Mouse (Mus musculus) heart, embryonic 16.5 days (tissue): ENCODE data around the gene Pik3c2g. TPM values are rescaled to one million over a fixed set of nuclear protein-coding genes. Genes with fewer than 3 reads are reported as not detected.

Source experiments
- ATAC-seq: fragments of 200-750 bp; cut with Nextera tagmentation; replicated peaks from 2 replicates; pipeline ENCODE4 v1.8.0; 2017; ENCODE audit warnings: moderate number of reproducible peaks; ENCODE audit not compliant: insufficient read depth, low FRiP score; ENCODE audit errors: extremely low read depth
- H3K27ac ChIP-seq: fragments of 300-500 bp; sonication (generic); 2 replicates; pipeline ENCODE4 v1.5.1; 2014; ENCODE audit warnings: mild to moderate bottlenecking, low read length, control low read depth, moderate library complexity
- H3K27me3 ChIP-seq: fragments of 300-500 bp; sonication (generic); 2 replicates; pipeline ENCODE4 v1.6.1; 2014; ENCODE audit warnings: low read length, mixed read lengths; ENCODE audit not compliant: control insufficient read depth, insufficient read depth
- H3K36me3 ChIP-seq: fragments of 300-500 bp; sonication (generic); 2 replicates; pipeline ENCODE4 v1.6.1; 2014; ENCODE audit not compliant: control insufficient read depth, insufficient read depth
- H3K4me1 ChIP-seq: fragments of 300-500 bp; sonication (generic); 2 replicates; pipeline ENCODE4 v1.6.1; 2014; ENCODE audit warnings: low read length, mixed read lengths; ENCODE audit not compliant: control insufficient read depth, insufficient read depth
- H3K4me2 ChIP-seq: fragments of 300-500 bp; sonication (generic); 2 replicates; pipeline ENCODE4 v1.6.1; 2014; ENCODE audit warnings: low read depth, mild to moderate bottlenecking, control low read depth, low read length
- H3K4me3 ChIP-seq: fragments of 300-500 bp; sonication (generic); 2 replicates; pipeline ENCODE4 v1.5.1; 2014; ENCODE audit warnings: mild to moderate bottlenecking, control low read depth, low read length
- H3K9ac ChIP-seq: fragments of 300-500 bp; sonication (generic); 2 replicates; pipeline ENCODE4 v1.6.1; 2014; ENCODE audit warnings: low read length, control low read depth
- H3K9me3 ChIP-seq: fragments of 300-500 bp; sonication (generic); replicated peaks from 2 replicates; pipeline ENCODE4 v1.6.1; 2016; ENCODE audit warnings: low read length; ENCODE audit not compliant: control insufficient read depth
- WGBS: fragments of 180-500 bp; shearing (Covaris S2); extraction: QIAGEN DNeasy Blood & Tissue Kit; methylation state at CpG from one replicate; pipeline ENCODE4 v1.1.7; 2014; 5-methylcytosine and 5-hydroxymethylcytosine counted together
- polyA plus RNA-seq: library from polyadenylated mRNA; unstranded; fragments of >200 nt; fragmentation: Nextera tagmentation; extraction: Ambion mirVana; gene quantifications from 2 replicates; pipeline ENCODE4 v1.2.1, GENCODE M21; 2015

Pik3c2g gene
- polyA plus RNA-seq, 1 experiment from 2014 or later, result not detected

DNA sequence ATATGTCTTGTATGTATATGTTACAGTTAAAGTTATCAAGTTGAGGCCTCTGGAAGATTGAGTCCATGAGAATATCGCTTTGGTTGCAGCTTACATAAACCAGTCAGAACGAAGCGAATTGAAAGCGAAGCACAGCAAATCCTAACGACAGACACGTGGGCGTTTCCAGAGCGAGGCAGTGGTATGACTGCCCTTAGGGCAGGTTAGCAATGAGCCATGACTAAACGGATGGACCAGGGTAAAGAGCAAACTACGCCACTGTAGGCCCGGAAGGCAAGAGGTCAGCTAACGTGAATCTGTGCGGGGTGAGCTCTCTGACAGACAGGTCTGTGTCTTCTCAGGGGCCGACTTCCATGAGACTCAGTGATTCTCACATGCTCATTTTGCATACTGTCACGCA is 1.4 kb downstream of the Pik3c2g start:
- no peak for ATAC-seq
- Histone ChIP-seq H3K4me2 (no peak overlapping the region), H3K27me3 (no peaks in the 10 kb centered on the region), H3K27ac (no peak overlapping the region), H3K4me1 (no peaks in the 10 kb centered on the region), H3K9me3 (no peaks in the 10 kb centered on the region), H3K36me3 (no peaks in the 10 kb centered on the region), H3K4me3 (no peak overlapping the region), H3K9ac (no peak overlapping the region)
- WGBS, result 79% methylated on average over 15 of the region's 15 CpGs

DNA sequence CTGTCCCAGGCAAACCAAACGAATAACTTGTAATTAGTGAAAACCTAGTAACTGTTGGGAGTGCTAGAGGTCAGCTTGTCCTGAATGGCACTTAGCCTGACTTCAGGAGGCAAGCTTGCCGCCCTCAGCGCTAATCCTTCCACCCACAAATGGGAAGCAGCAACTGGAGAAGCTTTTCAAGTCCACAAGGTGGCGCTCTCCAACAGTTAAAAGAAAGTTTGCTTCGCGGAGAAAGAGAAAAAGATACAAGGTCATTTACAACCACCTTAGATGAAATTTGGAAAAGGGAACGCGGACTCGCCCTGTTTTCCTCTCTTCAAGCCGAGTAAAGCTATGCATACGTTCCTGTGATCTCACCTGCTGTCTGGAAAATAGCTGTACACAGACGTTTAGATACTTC is 2.3 kb downstream of the Pik3c2g start:
- 11% methylated on average over 12 of the region's 12 CpGs for WGBS
- no peak for ATAC-seq
- no peak overlapping the region for H3K4me3 ChIP-seq
- H3K9me3 ChIP-seq, result no peaks in the 10 kb centered on the region
- no peaks in the 10 kb centered on the region for H3K27me3 ChIP-seq
- H3K9ac ChIP-seq, result no peak overlapping the region
- H3K4me1 ChIP-seq, result no peaks in the 10 kb centered on the region
- no peak overlapping the region for H3K27ac ChIP-seq
- no peaks in the 10 kb centered on the region for H3K36me3 ChIP-seq
- H3K4me2 ChIP-seq, result peak overlapping the region; percentile 26; the same call in 1 of the 2 replicates

DNA sequence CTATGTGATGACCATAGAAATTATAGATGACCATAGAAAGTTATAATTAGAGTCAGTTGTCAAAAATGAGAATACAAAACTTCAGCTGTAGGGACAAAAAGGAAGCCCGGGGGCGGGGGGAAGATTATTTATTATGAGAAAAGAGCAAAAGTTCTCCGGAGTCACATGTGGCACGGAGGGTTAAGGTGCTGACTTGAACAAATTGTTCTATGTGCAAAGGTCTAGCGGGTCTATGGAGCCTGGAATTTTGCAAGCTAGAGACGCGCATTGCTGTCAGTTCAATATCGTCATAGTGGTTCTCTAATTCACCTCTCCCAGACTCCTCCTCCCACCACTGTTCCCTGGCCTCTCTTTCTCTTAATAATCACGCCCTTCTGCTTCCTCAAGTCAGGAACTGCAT is 2.8 kb downstream of the Pik3c2g start:
- 70% methylated on average over 9 of the region's 9 CpGs for WGBS
- no peaks in the 10 kb centered on the region for H3K27me3 ChIP-seq
- H3K4me3 ChIP-seq, result no peak overlapping the region
- no peak for ATAC-seq
- no peaks in the 10 kb centered on the region for H3K4me1 ChIP-seq
- H3K27ac ChIP-seq, result no peak overlapping the region
- H3K9ac ChIP-seq, result no peak overlapping the region
- H3K36me3 ChIP-seq, result no peaks in the 10 kb centered on the region
- H3K4me2 ChIP-seq, result no peak overlapping the region
- H3K9me3 ChIP-seq, result no peaks in the 10 kb centered on the region

- 35% methylated on average over 3 of the region's 3 CpGs for WGBS
- Histone ChIP-seq H3K4me3 (no peak overlapping the region), H3K9me3 (no peaks in the 10 kb centered on the region), H3K27me3 (no peaks in the 10 kb centered on the region), H3K36me3 (no peaks in the 10 kb centered on the region), H3K9ac (no peak overlapping the region), H3K4me2 (no peak overlapping the region), H3K27ac (no peak overlapping the region), H3K4me1 (no peaks in the 10 kb centered on the region)
- ATAC-seq, result no peak
Observed at GRCm38 (mm10) chr6:139592081-139592480, 5.1 kb downstream of the Pik3c2g start.

DNA sequence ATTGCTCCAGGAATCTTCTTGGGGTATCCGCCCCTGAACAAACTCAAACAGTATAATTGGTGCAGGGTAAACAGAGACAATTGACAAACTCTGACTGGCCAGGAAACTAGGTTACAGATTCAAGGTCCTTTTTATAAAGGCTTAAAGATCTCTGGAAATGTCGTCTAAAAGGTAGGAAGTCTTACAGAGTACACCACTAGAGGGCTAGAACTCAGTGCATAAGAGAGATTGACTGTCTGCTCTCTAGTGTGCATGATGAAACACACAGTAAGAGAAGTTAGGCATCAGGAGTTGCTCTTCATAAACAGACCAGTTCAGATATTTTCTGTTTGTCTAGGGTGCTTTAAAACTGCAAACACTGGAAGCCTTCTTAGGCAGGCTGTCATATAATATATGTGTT is 9.4 kb downstream of the Pik3c2g start:
- WGBS, result 47% methylated on average over 2 of the region's 2 CpGs
- H3K9ac ChIP-seq, result no peak overlapping the region
- H3K27ac ChIP-seq, result no peak overlapping the region
- no peaks in the 10 kb centered on the region for H3K36me3 ChIP-seq
- H3K4me3 ChIP-seq, result no peak overlapping the region
- no peaks in the 10 kb centered on the region for H3K9me3 ChIP-seq
- no peaks in the 10 kb centered on the region for H3K4me1 ChIP-seq
- no peaks in the 10 kb centered on the region for H3K27me3 ChIP-seq
- no peak overlapping the region for H3K4me2 ChIP-seq
- ATAC-seq, result no peak

DNA sequence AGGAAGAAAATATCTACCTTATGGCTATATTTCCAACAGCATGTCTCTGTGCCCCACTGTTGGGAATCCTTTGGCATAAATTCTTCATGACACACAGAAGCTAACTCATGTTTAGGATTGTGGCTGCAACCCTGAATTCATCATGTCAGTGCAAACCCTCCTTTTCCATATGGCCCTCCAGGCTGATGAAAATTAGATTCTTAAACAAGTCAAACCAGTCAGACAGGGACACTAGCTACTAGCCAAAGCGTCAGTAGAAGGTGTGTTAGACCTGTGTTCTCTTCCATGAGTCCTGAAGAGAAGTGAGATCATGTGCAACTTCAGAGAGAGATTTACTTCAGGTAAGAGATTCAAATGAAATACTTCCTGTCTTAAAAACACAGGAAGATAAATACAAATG is 12.2 kb downstream of the Pik3c2g start:
- Histone ChIP-seq H3K4me1 (no peaks in the 10 kb centered on the region), H3K27me3 (no peaks in the 10 kb centered on the region), H3K9me3 (no peaks in the 10 kb centered on the region), H3K4me2 (no peak overlapping the region), H3K27ac (no peak overlapping the region), H3K4me3 (no peak overlapping the region), H3K36me3 (no peaks in the 10 kb centered on the region), H3K9ac (no peak overlapping the region)
- no peak for ATAC-seq
- 64% methylated on average over 1 of the region's 1 CpGs for WGBS

GRCm38 (mm10) chr6:139618774-139619173 is 31.8 kb downstream of the Pik3c2g start:
- H3K27me3 ChIP-seq, result no peaks in the 10 kb centered on the region
- WGBS, result 78% methylated on average over 4 of the region's 4 CpGs
- H3K4me2 ChIP-seq, result no peak overlapping the region
- H3K4me1 ChIP-seq, result no peaks in the 10 kb centered on the region
- no peak overlapping the region for H3K27ac ChIP-seq
- no peak for ATAC-seq
- no peaks in the 10 kb centered on the region for H3K36me3 ChIP-seq
- no peak overlapping the region for H3K4me3 ChIP-seq
- no peak overlapping the region for H3K9ac ChIP-seq
- no peaks in the 10 kb centered on the region for H3K9me3 ChIP-seq

DNA sequence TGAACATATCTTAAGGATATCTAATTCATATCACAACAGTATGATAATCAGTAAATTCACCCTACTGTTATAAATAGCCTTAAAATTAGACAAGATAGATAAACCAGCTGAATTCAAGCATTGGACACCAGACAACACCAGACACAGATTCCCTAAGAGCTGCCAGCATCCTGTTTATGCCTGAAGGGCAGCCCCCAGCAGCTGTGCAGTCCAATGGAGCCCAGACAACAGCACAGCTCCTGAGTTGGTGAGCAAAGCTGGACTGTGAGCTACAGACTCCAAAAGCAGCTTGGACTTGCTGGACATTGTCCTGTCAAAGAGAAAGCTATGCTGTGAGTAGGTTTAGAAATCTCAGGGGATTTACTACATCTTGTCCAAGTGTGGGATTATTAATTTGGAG is 37.7 kb downstream of the Pik3c2g start:
- no peaks in the 10 kb centered on the region for H3K27me3 ChIP-seq
- no peak overlapping the region for H3K9ac ChIP-seq
- H3K9me3 ChIP-seq, result no peaks in the 10 kb centered on the region
- no peak overlapping the region for H3K4me3 ChIP-seq
- H3K4me1 ChIP-seq, result no peaks in the 10 kb centered on the region
- H3K27ac ChIP-seq, result no peak overlapping the region
- H3K4me2 ChIP-seq, result no peak overlapping the region
- ATAC-seq, result no peak
- H3K36me3 ChIP-seq, result no peaks in the 10 kb centered on the region

- Histone ChIP-seq H3K4me1 (no peaks in the 10 kb centered on the region), H3K4me2 (no peak overlapping the region), H3K9ac (no peak overlapping the region), H3K36me3 (no peaks in the 10 kb centered on the region), H3K27me3 (no peaks in the 10 kb centered on the region), H3K9me3 (no peaks in the 10 kb centered on the region; the same call in 1 of the 2 replicates), H3K27ac (no peak overlapping the region), H3K4me3 (no peak overlapping the region)
- 66% methylated on average over 3 of the region's 3 CpGs for WGBS
- no peak for ATAC-seq
Observed at GRCm38 (mm10) chr6:139634561-139634960, 47.5 kb downstream of the Pik3c2g start.

- H3K36me3 ChIP-seq, result no peaks in the 10 kb centered on the region
- no peaks in the 10 kb centered on the region for H3K4me1 ChIP-seq
- H3K9me3 ChIP-seq, result peaks cover 5% of the 10 kb centered on the region
- H3K9ac ChIP-seq, result no peak overlapping the region
- no peak overlapping the region for H3K27ac ChIP-seq
- no peak overlapping the region for H3K4me2 ChIP-seq
- ATAC-seq, result no peak
- 29% methylated on average over 4 of the region's 4 CpGs for WGBS
- no peaks in the 10 kb centered on the region for H3K27me3 ChIP-seq
- H3K4me3 ChIP-seq, result no peak overlapping the region
Observed at GRCm38 (mm10) chr6:139655399-139655798, 68.4 kb downstream of the Pik3c2g start.
